Mouse (Mus musculus): ENCODE measurements around the gene Zswim8. TPM values are rescaled to one million over a fixed set of nuclear protein-coding genes. Genes with fewer than 3 reads are reported as not detected.

Zswim8 gene
- total RNA-seq, 1 experiment, result 33.9 TPM

DNA sequence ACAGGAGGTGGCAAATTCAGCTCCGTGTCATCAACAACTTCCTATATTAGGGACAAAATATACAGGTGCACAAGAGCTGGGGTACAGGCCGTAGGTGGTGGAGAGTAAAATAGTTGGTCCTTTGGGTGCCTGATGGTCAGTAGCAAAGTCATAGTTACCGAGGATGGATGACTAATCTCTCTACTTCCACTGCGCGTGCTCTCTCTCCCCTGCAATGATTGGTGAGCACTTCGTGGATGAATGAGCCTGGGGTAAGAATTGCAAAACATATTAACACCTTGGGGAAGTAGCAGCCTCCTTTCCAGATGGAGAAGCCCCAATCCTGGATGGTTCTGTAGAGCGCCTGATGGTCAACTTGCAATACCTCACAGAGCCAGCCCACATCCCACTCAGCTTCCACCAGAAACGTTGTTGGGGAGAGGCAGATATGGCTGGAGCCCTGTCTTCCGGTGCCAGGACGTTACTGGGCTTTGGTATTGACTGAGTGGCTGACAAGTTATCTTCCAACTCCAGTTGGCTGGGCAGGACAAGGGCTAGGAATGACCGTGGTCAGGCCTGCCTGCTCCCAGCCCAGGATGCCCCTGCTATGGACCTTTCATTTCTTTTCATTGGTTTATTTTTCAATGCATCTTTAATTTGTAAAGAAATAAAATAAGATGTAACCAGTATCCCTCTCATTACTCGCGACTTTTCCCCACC, 13.0 kb upstream of the Zswim8 start:
- H3K36me3 ChIP-seq (ENCODE audit: control insufficient read depth, insufficient read depth, low read length, poor library complexity, severe bottlenecking), result peaks cover 25% of the 10 kb centered on the region
- TF ChIP-seq ZNF384 (IDR thresholded peaks at IDR 0.05; ENCODE audit: low read depth, low read length) (no peak), CHD2 (IDR thresholded peaks at IDR 0.05; ENCODE audit: low read depth, low read length) (no peak), MAFK (IDR thresholded peaks at IDR 0.05; ENCODE audit: insufficient read depth, low read depth, low read length) (no peak), HCFC1 (IDR thresholded peaks at IDR 0.05; ENCODE audit: borderline replicate concordance, insufficient read depth, low read length) (no peak), ZC3H11A (IDR thresholded peaks at IDR 0.05; ENCODE audit: borderline replicate concordance, low read depth, low read length) (no peak)
- in situ Hi-C loops (cut with MboI; ENCODE audit: low sequenced_read_pairs in 2 of 2, unreplicated experiment in 2 of 2), result no loop called here
- H3K4me1 ChIP-seq (ENCODE audit: control insufficient read depth in 2 of 2, insufficient read depth in 2 of 2, low read length in 2 of 2, poor library complexity in 1 of 2), result peaks cover 8% of the 10 kb centered on the region in 2 experiments
- H3K9me3 ChIP-seq (ENCODE audit: control insufficient read depth, insufficient read depth, low read depth, low read length), result no peaks in the 10 kb centered on the region
- H3K9ac ChIP-seq (ENCODE audit: insufficient read depth, low read depth, low read length, poor library complexity, severe bottlenecking), result peak overlapping the region; percentile 83
- peak overlapping the region; percentile 76 to 90 for H3K4me3 ChIP-seq (ENCODE audit: insufficient read depth in 1 of 2, low read depth in 1 of 2, low read length in 2 of 2, poor library complexity in 1 of 2, severe bottlenecking in 1 of 2)
- no peak for DNase-seq (ENCODE audit: low read depth, low spot score)
- no peak overlapping the region for H3K27ac ChIP-seq (ENCODE audit: insufficient read depth, low read depth, low read length, poor library complexity, severe bottlenecking)

- Histone ChIP-seq H3K9ac (ENCODE audit: insufficient read depth, low read depth, low read length, poor library complexity, severe bottlenecking) (peak within 1 kb of the TSS; percentile 83), H3K36me3 (ENCODE audit: control insufficient read depth, insufficient read depth, low read length, poor library complexity, severe bottlenecking) (peaks cover 25% of the 10 kb centered on the region), H3K4me1 (ENCODE audit: control insufficient read depth in 2 of 2, insufficient read depth in 2 of 2, low read length in 2 of 2, poor library complexity in 1 of 2) (peaks cover 8% of the 10 kb centered on the region in 2 experiments), H3K9me3 (ENCODE audit: control insufficient read depth, insufficient read depth, low read depth, low read length) (no peaks in the 10 kb centered on the region), H3K4me3 (ENCODE audit: insufficient read depth in 1 of 2, low read depth in 1 of 2, low read length in 2 of 2, poor library complexity in 1 of 2, severe bottlenecking in 1 of 2) (peak within 1 kb of the TSS; percentile 76 to 90), H3K27ac (ENCODE audit: insufficient read depth, low read depth, low read length, poor library complexity, severe bottlenecking) (peak within 1 kb of the TSS; percentile 82)
- in situ Hi-C loops (cut with MboI; ENCODE audit: low sequenced_read_pairs in 2 of 2, unreplicated experiment in 2 of 2), result no loop called here
- 0 out of 2 replicates have a peak, but pooled peaks have one; percentile 65 for TF ChIP-seq HCFC1 (IDR thresholded peaks at IDR 0.05; ENCODE audit: borderline replicate concordance, insufficient read depth, low read length)
- TF ChIP-seq CHD2 (IDR thresholded peaks at IDR 0.05; ENCODE audit: low read depth, low read length), result no peak
- peak; percentile 54 for DNase-seq (ENCODE audit: low read depth, low spot score)
These were observed 12.2 kb upstream of the Zswim8 start, which contains the start of gene Fut11 for GRCm38 (mm10) chr14:20694884-20695760. Gene Fut11 (plus strand): TSS chr14:20694968.

- H3K27ac ChIP-seq (ENCODE audit: insufficient read depth, low read depth, low read length, poor library complexity, severe bottlenecking), result no peak overlapping the region
- peaks cover 8 to 10% of the 10 kb centered on the region in 2 experiments for H3K4me1 ChIP-seq (ENCODE audit: control insufficient read depth in 2 of 2, insufficient read depth in 2 of 2, low read length in 2 of 2, poor library complexity in 1 of 2)
- H3K4me3 ChIP-seq (ENCODE audit: insufficient read depth in 1 of 2, low read depth in 1 of 2, low read length in 2 of 2, poor library complexity in 1 of 2, severe bottlenecking in 1 of 2), result peak overlapping the region; percentile 76 to 90
- in situ Hi-C loops (cut with MboI; ENCODE audit: low sequenced_read_pairs in 2 of 2, unreplicated experiment in 2 of 2), result no loop called here
- no peak for TF ChIP-seq CHD2 (IDR thresholded peaks at IDR 0.05; ENCODE audit: low read depth, low read length)
- TF ChIP-seq MAFK (IDR thresholded peaks at IDR 0.05; ENCODE audit: insufficient read depth, low read depth, low read length), result no peak
- no peak for TF ChIP-seq ZC3H11A (IDR thresholded peaks at IDR 0.05; ENCODE audit: borderline replicate concordance, low read depth, low read length)
- TF ChIP-seq HCFC1 (IDR thresholded peaks at IDR 0.05; ENCODE audit: borderline replicate concordance, insufficient read depth, low read length), result no peak
- peak overlapping the region; percentile 83 for H3K9ac ChIP-seq (ENCODE audit: insufficient read depth, low read depth, low read length, poor library complexity, severe bottlenecking)
- DNase-seq (ENCODE audit: low read depth, low spot score), result no peak
- H3K9me3 ChIP-seq (ENCODE audit: control insufficient read depth, insufficient read depth, low read depth, low read length), result no peaks in the 10 kb centered on the region
- peaks cover 23% of the 10 kb centered on the region for H3K36me3 ChIP-seq (ENCODE audit: control insufficient read depth, insufficient read depth, low read length, poor library complexity, severe bottlenecking)
These were observed 11.4 kb upstream of the Zswim8 start for GRCm38 (mm10) chr14:20695761-20696520.

DNA sequence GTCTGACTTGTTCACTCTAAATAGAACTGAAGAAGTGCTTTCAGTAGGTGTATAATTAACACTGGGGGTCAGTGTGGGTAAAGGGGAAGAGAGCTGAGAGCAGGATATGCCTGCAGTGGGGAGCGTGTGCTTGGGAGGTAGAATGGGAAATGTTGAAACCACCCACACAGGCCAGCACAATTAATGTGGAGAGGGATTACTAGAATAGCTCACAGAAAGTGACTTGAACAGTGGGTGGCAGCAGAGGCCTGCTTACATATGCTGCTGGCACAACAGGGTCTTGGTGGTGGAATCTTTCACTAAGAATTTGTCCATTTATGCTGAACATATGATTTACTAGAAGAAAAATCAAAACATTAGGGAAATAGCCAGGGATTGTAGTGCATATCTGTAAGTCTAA, 10.4 kb upstream of the Zswim8 start:
- Histone ChIP-seq H3K9me3 (ENCODE audit: control insufficient read depth, insufficient read depth, low read depth, low read length) (no peaks in the 10 kb centered on the region), H3K27ac (ENCODE audit: insufficient read depth, low read depth, low read length, poor library complexity, severe bottlenecking) (no peak overlapping the region), H3K4me3 (ENCODE audit: insufficient read depth in 1 of 2, low read depth in 1 of 2, low read length in 2 of 2, poor library complexity in 1 of 2, severe bottlenecking in 1 of 2) (no peak overlapping the region), H3K36me3 (ENCODE audit: control insufficient read depth, insufficient read depth, low read length, poor library complexity, severe bottlenecking) (peaks cover 14% of the 10 kb centered on the region), H3K4me1 (ENCODE audit: control insufficient read depth in 2 of 2, insufficient read depth in 2 of 2, low read length in 2 of 2, poor library complexity in 1 of 2) (peaks cover 8 to 10% of the 10 kb centered on the region in 2 experiments), H3K9ac (ENCODE audit: insufficient read depth, low read depth, low read length, poor library complexity, severe bottlenecking) (no peak overlapping the region)
- in situ Hi-C loops (cut with MboI; ENCODE audit: low sequenced_read_pairs in 2 of 2, unreplicated experiment in 2 of 2), result no loop called here
- no peak for DNase-seq (ENCODE audit: low read depth, low spot score)
- TF ChIP-seq ZC3H11A (IDR thresholded peaks at IDR 0.05; ENCODE audit: borderline replicate concordance, low read depth, low read length), result no peak
- no peak for TF ChIP-seq CHD2 (IDR thresholded peaks at IDR 0.05; ENCODE audit: low read depth, low read length)
- no peak for TF ChIP-seq HCFC1 (IDR thresholded peaks at IDR 0.05; ENCODE audit: borderline replicate concordance, insufficient read depth, low read length)
- no peak for TF ChIP-seq MAFK (IDR thresholded peaks at IDR 0.05; ENCODE audit: insufficient read depth, low read depth, low read length)
- no peak for TF ChIP-seq ZNF384 (IDR thresholded peaks at IDR 0.05; ENCODE audit: low read depth, low read length)

Measured in ES-E14 (cell line).